Mouse (Mus musculus): ENCODE data around the gene Pbsn. TPM values are rescaled to one million over a fixed set of nuclear protein-coding genes. Genes with fewer than 3 reads are reported as not detected.

The Pbsn gene
- polyA plus RNA-seq, 1 experiment from 2014 or later, result not detected

DNA sequence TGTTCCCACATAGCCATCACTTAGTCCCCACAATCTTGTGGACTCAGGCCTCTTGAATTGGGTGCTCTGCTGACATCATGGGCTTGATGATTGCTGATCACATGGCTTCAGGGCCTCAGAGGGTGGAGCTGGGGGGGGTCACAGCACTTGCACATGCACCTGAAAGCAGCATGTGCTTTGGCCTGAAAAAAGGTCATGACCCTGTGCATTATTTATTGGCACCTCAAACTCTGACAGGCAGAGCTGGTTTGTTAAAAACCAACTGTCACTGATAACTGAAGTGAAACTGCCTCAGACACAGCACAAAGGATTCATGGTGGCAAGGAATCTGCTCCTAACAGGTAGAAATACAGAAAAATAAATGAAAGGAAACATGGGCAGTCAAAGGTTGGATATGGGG lies 55.6 kb downstream of the Pbsn start:
- no peak overlapping the region for H3K4me2 ChIP-seq (replicated peaks; ENCODE audit: low read depth, low read length)
- H3K27me3 ChIP-seq (ENCODE audit: control insufficient read depth, insufficient read depth, low read length), result no peaks in the 10 kb centered on the region
- no peak overlapping the region for H3K4me3 ChIP-seq (ENCODE audit: low read length)
- no peak for ATAC-seq (ENCODE audit: low FRiP score, low TSS enrichment)
- no peak overlapping the region for H3K9ac ChIP-seq (ENCODE audit: low read depth, low read length)
- H3K36me3 ChIP-seq (ENCODE audit: control insufficient read depth, insufficient read depth, low read length), result no peaks in the 10 kb centered on the region
- no peaks in the 10 kb centered on the region for H3K4me1 ChIP-seq (ENCODE audit: control insufficient read depth, insufficient read depth, low read length)
- H3K9me3 ChIP-seq (ENCODE audit: control insufficient read depth, low read length), result no peaks in the 10 kb centered on the region
- no peak overlapping the region for H3K27ac ChIP-seq (ENCODE audit: low read depth, low read length)

DNA sequence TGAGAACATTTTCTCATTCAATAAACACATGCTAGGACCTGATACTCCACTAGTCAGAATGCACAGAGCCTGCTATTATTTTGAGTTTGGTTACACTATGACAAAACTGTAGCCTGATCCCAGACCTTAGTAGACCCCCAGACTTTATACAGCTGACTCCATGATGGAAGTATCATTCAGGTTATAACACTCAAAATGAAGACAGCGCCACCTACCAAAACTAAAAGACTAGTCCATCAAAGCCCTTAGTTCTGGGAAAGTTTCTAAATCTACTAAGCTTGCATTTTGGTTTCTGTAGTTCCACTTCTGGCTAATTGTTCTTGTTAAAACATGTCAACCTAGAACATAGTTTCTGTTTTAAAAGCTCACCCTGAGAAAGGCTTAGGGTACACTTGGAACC lies 56.5 kb downstream of the Pbsn start:
- Histone ChIP-seq H3K4me2 (replicated peaks; ENCODE audit: low read depth, low read length) (no peak overlapping the region), H3K4me1 (ENCODE audit: control insufficient read depth, insufficient read depth, low read length) (no peaks in the 10 kb centered on the region), H3K9me3 (ENCODE audit: control insufficient read depth, low read length) (no peaks in the 10 kb centered on the region), H3K27me3 (ENCODE audit: control insufficient read depth, insufficient read depth, low read length) (no peaks in the 10 kb centered on the region), H3K27ac (ENCODE audit: low read depth, low read length) (no peak overlapping the region), H3K4me3 (ENCODE audit: low read length) (no peak overlapping the region; the same call in 1 of the 2 replicates), H3K9ac (ENCODE audit: low read depth, low read length) (no peak overlapping the region), H3K36me3 (ENCODE audit: control insufficient read depth, insufficient read depth, low read length) (no peaks in the 10 kb centered on the region)
- ATAC-seq (ENCODE audit: low FRiP score, low TSS enrichment), result no peak
- WGBS, result 62% methylated on average over 1 of the region's 1 CpGs

DNA sequence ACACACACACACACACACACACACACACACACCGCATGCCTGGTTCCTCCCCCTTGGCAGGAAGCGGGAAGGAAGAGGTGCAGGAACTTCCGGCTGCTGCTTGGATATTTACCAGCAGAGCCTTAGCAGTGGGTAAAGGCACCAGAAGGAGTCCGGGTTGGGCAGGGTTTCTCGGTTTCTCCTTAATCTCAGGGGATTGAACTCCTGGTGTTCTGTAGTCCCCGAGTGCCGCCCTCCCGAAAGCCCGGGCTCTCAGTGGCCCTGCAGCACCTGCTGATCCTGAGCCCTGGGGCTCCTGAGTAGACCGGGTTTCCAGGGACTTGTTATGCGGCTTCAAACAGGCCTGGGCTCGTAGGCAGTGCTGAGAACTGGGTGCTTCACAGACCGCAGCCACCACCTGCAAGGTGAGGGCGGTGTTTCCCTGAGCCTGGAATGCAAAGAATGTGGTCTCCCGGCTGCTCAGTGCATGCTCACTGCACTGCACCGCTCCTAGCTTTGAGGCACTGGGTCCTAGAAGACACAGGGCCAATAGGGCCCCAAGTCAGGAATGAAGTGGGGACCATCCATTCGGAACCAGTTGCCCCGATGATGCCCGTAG lies 57.1 kb downstream of the Pbsn start, which contains the start of gene Prkx:
Gene Prkx, minus strand, starts transcription at position 41 of the 598 bp plus-strand sequence.
- ATAC-seq (ENCODE audit: low FRiP score, low TSS enrichment), result peak; percentile 84
- H3K27me3 ChIP-seq (ENCODE audit: control insufficient read depth, insufficient read depth, low read length), result no peaks in the 10 kb centered on the region
- peak within 1 kb of the TSS; percentile 83 for H3K27ac ChIP-seq (ENCODE audit: low read depth, low read length)
- H3K4me1 ChIP-seq (ENCODE audit: control insufficient read depth, insufficient read depth, low read length), result no peaks in the 10 kb centered on the region
- no peaks in the 10 kb centered on the region for H3K9me3 ChIP-seq (ENCODE audit: control insufficient read depth, low read length)
- peak within 1 kb of the TSS; percentile 56 for H3K4me3 ChIP-seq (ENCODE audit: low read length)
- WGBS, result 37% methylated on average over 17 of the region's 19 CpGs
- no peaks in the 10 kb centered on the region for H3K36me3 ChIP-seq (ENCODE audit: control insufficient read depth, insufficient read depth, low read length)
- H3K4me2 ChIP-seq (replicated peaks; ENCODE audit: low read depth, low read length), result peak within 1 kb of the TSS; percentile 56
- peak within 1 kb of the TSS; percentile 64 for H3K9ac ChIP-seq (ENCODE audit: low read depth, low read length)

DNA sequence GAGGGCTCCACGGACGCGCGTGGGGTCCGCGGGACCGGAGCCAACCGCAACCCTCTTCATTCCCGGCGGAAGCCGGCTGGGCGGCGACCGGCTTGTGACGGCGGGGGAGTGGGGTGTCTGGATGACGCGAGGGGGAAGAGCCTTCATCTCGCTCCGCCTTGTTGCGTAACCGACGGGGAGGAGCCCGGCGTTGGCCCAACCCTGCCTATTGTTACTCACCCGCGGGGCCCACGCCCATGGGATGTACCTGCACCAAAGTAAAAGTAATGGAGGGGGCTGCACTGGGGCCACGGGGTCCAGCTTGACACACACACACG lies 57.6 kb downstream of the Pbsn start:
- ATAC-seq (ENCODE audit: low FRiP score, low TSS enrichment), result peak; percentile 97
- H3K27ac ChIP-seq (ENCODE audit: low read depth, low read length), result peak overlapping the region; percentile 83; the same call in 1 of the 2 replicates
- H3K9ac ChIP-seq (ENCODE audit: low read depth, low read length), result peak overlapping the region; percentile 64; the same call in 1 of the 2 replicates
- H3K27me3 ChIP-seq (ENCODE audit: control insufficient read depth, insufficient read depth, low read length), result no peaks in the 10 kb centered on the region
- peak overlapping the region; percentile 56; the same call in 1 of the 2 replicates for H3K4me2 ChIP-seq (replicated peaks; ENCODE audit: low read depth, low read length)
- H3K4me3 ChIP-seq (ENCODE audit: low read length), result peak overlapping the region; percentile 56
- WGBS, result 22% methylated on average over 6 of the region's 30 CpGs
- H3K4me1 ChIP-seq (ENCODE audit: control insufficient read depth, insufficient read depth, low read length), result no peaks in the 10 kb centered on the region
- H3K36me3 ChIP-seq (ENCODE audit: control insufficient read depth, insufficient read depth, low read length), result no peaks in the 10 kb centered on the region
- no peaks in the 10 kb centered on the region for H3K9me3 ChIP-seq (ENCODE audit: control insufficient read depth, low read length)

DNA sequence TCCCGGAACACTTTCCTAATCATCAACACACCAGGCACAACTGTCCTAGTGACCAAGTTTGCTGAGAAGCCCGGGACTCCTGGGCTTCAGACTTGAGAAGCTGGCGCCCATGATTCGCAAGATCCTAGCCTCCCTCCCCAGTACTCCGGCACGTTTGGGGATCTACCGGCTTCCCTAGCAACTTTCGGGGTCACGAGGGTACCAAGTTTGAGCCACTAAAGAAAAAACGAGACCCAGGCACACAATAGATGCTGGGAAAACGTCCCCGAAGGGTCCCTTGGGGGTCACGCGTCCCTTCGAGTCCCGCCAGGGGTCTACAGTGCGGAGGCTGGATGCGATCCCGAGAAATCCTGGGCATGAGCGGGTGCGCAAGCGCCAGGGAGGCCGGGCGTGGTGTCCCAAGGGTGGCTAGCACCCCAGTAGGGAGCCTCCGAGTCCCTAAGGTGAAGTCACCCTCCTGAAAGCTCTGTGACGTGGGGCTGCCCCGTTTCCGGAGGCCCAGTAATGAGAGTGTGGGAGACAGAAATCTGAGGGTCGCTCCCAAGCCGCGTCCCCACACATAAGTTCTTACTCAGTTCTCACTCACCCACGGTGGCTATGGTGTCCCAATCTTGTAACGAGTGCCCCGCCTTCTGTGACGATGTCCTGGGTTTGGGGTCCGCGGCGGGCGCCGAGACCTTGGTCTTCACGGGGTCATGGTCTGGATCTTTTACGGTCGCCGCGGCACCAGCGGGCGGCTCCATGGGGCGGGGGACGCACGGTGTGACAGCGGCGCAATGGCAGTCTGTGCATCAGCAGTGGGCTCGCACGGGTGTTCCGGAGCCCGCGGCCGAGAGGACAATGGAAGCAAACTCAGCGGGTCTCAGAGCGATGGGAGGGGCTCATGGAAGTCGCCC lies 58.2 kb downstream of the Pbsn start:
- WGBS, result 25% methylated on average over 61 of the region's 61 CpGs
- no peak overlapping the region for H3K27ac ChIP-seq (ENCODE audit: low read depth, low read length)
- H3K4me2 ChIP-seq (replicated peaks; ENCODE audit: low read depth, low read length), result peak overlapping the region; percentile 51
- H3K4me3 ChIP-seq (ENCODE audit: low read length), result peak overlapping the region; percentile 56
- H3K4me1 ChIP-seq (ENCODE audit: control insufficient read depth, insufficient read depth, low read length), result no peaks in the 10 kb centered on the region
- no peaks in the 10 kb centered on the region for H3K27me3 ChIP-seq (ENCODE audit: control insufficient read depth, insufficient read depth, low read length)
- ATAC-seq (ENCODE audit: low FRiP score, low TSS enrichment), result peak; percentile 71
- H3K9ac ChIP-seq (ENCODE audit: low read depth, low read length), result peak overlapping the region; percentile 64
- no peaks in the 10 kb centered on the region for H3K9me3 ChIP-seq (ENCODE audit: control insufficient read depth, low read length)
- H3K36me3 ChIP-seq (ENCODE audit: control insufficient read depth, insufficient read depth, low read length), result no peaks in the 10 kb centered on the region

DNA sequence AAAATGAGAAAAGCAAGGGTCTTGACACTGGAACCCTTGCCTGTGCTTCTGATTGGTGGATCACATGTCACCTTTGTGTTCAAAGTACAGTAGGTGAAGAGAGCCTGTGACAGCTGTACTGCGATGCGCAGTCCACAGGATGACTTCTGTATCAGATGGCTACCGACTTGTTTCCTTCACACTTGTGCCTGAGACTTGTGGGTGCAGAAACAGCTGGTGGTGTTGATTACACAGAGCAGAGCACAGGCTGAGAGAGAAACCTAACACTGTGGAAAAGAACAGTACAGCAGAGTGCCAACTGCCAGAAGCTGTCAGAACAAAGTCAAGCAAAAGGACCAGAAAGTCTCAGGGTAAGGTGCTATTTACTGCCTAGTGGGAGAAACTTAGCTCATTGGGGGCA lies 64.7 kb downstream of the Pbsn start:
- peaks cover 2% of the 10 kb centered on the region; the same call in 1 of the 2 replicates for H3K36me3 ChIP-seq (ENCODE audit: control insufficient read depth, insufficient read depth, low read length)
- no peaks in the 10 kb centered on the region for H3K9me3 ChIP-seq (ENCODE audit: control insufficient read depth, low read length)
- peak; percentile 62; the same call in 1 of the 2 replicates for ATAC-seq (ENCODE audit: low FRiP score, low TSS enrichment)
- H3K9ac ChIP-seq (ENCODE audit: low read depth, low read length), result no peak overlapping the region
- H3K4me2 ChIP-seq (replicated peaks; ENCODE audit: low read depth, low read length), result no peak overlapping the region
- H3K27ac ChIP-seq (ENCODE audit: low read depth, low read length), result no peak overlapping the region
- no peaks in the 10 kb centered on the region for H3K27me3 ChIP-seq (ENCODE audit: control insufficient read depth, insufficient read depth, low read length)
- 77% methylated on average over 3 of the region's 3 CpGs for WGBS
- no peak overlapping the region for H3K4me3 ChIP-seq (ENCODE audit: low read length)
- no peaks in the 10 kb centered on the region for H3K4me1 ChIP-seq (ENCODE audit: control insufficient read depth, insufficient read depth, low read length)

Other genes with a start within 250 kb of the Pbsn start
- gene Prkx, start 57.3 kb downstream of the Pbsn start, polyA plus RNA-seq (2014; fragmentation: Nextera tagmentation; extraction: Ambion mirVana), result 12.6 and 16.7 TPM in 2 replicates
- not detected in 2 replicates for gene Gm14744, start 11.1 kb upstream of the Pbsn start, polyA plus RNA-seq (2014; fragmentation: Nextera tagmentation; extraction: Ambion mirVana)
- not detected in 2 replicates for gene 5430402E10Rik, start 71.4 kb upstream of the Pbsn start, polyA plus RNA-seq (2014; fragmentation: Nextera tagmentation; extraction: Ambion mirVana)
- gene Obp1a, start 237.8 kb upstream of the Pbsn start, polyA plus RNA-seq (2014; fragmentation: Nextera tagmentation; extraction: Ambion mirVana), result not detected in 2 replicates

All from kidney, embryonic 14.5 days (tissue).